Mouse (Mus musculus) stomach, embryonic 15.5 days (tissue): Measurements from ENCODE around the gene Rassf2. TPM values are rescaled to one million over a fixed set of nuclear protein-coding genes. Genes with fewer than 3 reads are reported as not detected.

Experiments used
- ATAC-seq: fragments of 200-750 bp; cut with Nextera tagmentation; 2 replicates; pipeline ENCODE4 v1.8.0; 2017; ENCODE audit warnings: low read depth, moderate number of reproducible peaks, moderate TSS enrichment; ENCODE audit not compliant: insufficient read depth, low FRiP score
- H3K27ac ChIP-seq: fragments of 300-500 bp; sonication (generic); 2 replicates; pipeline ENCODE4 v1.5.1; 2015; ENCODE audit warnings: mild to moderate bottlenecking, inconsistent platforms
- H3K27me3 ChIP-seq: fragments of 300-500 bp; sonication (generic); replicated peaks from 2 replicates; pipeline ENCODE4 v1.6.1; 2015; ENCODE audit warnings: inconsistent platforms
- H3K36me3 ChIP-seq: fragments of 300-500 bp; sonication (generic); 2 replicates; pipeline ENCODE4 v1.6.1; 2015; ENCODE audit warnings: inconsistent platforms
- H3K4me1 ChIP-seq: fragments of 300-500 bp; sonication (generic); 2 replicates; pipeline ENCODE4 v1.6.1; 2015; ENCODE audit warnings: inconsistent platforms
- H3K4me2 ChIP-seq: fragments of 300-500 bp; sonication (generic); 2 replicates; pipeline ENCODE4 v1.6.1; 2015; ENCODE audit warnings: mild to moderate bottlenecking, inconsistent platforms
- H3K4me3 ChIP-seq: fragments of 300-500 bp; sonication (generic); replicated peaks from 2 replicates; pipeline ENCODE4 v1.5.1; 2015; ENCODE audit warnings: inconsistent platforms
- H3K9ac ChIP-seq: fragments of 300-500 bp; sonication (generic); 2 replicates; pipeline ENCODE4 v1.6.1; 2015; ENCODE audit warnings: inconsistent platforms
- H3K9me3 ChIP-seq: fragments of 300-500 bp; sonication (generic); 2 replicates; pipeline ENCODE4 v1.6.1; 2016; ENCODE audit warnings: inconsistent platforms
- WGBS: fragments of 180-500 bp; shearing (Covaris S2); methylation state at CpG from one replicate; pipeline ENCODE4 v1.1.7; 2015; 5-methylcytosine and 5-hydroxymethylcytosine counted together
- polyA plus RNA-seq: library from polyadenylated mRNA; unstranded; fragments of >200 nt; fragmentation: Nextera tagmentation; extraction: Ambion mirVana; gene quantifications from 2 replicates; pipeline ENCODE4 v1.2.1, GENCODE M21; 2015

The Rassf2 gene
- polyA plus RNA-seq, 1 experiment from 2014 or later = 10.9 TPM

DNA sequence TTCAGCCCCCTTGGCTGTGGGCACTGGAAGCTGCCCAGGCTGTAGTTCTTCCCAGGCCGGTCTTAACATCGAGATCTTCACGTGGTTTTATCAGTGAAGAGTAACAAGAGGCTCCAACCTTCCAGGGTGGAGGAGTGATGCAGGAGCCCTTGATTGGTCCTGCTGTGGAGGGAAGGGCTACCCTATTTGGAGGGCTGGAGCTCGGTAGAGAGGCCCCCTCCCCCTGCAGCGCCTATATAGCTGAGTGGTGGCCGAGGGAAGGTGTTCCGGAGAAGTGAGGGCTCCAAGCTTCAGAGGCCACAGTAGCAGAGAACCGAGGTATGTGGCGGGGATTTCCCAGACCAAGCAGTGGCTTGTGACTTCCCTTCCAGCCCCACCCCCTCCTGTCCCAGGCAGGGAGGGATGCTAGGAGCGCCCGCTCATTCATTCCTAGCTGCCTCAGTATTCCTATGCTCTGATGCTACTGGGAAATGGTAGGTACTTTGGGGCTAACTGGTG is 79.4 kb downstream of the Rassf2 start, which contains the start of gene Prnd:
TSS of gene Prnd (plus strand) at position 264 of the 498 bp plus-strand sequence.
- H3K36me3 ChIP-seq = no peaks in the 10 kb centered on the region
- no peak within 1 kb of the TSS for H3K4me3 ChIP-seq
- no peak for ATAC-seq
- no peak within 1 kb of the TSS for H3K27ac ChIP-seq
- no peaks in the 10 kb centered on the region for H3K9me3 ChIP-seq
- WGBS = 10% methylated on average over 11 of the region's 11 CpGs
- H3K9ac ChIP-seq = no peak within 1 kb of the TSS
- peaks cover 25% of the 10 kb centered on the region for H3K27me3 ChIP-seq
- H3K4me2 ChIP-seq = no peak within 1 kb of the TSS
- H3K4me1 ChIP-seq = peaks cover 9% of the 10 kb centered on the region; the same call in 1 of the 2 replicates

- no peak for ATAC-seq
- 43% methylated on average over 9 of the region's 9 CpGs for WGBS
- H3K4me2 ChIP-seq = no peak overlapping the region
Measured at GRCm38 (mm10) chr2:131949767-131950597, 80.1 kb downstream of the Rassf2 start.

DNA sequence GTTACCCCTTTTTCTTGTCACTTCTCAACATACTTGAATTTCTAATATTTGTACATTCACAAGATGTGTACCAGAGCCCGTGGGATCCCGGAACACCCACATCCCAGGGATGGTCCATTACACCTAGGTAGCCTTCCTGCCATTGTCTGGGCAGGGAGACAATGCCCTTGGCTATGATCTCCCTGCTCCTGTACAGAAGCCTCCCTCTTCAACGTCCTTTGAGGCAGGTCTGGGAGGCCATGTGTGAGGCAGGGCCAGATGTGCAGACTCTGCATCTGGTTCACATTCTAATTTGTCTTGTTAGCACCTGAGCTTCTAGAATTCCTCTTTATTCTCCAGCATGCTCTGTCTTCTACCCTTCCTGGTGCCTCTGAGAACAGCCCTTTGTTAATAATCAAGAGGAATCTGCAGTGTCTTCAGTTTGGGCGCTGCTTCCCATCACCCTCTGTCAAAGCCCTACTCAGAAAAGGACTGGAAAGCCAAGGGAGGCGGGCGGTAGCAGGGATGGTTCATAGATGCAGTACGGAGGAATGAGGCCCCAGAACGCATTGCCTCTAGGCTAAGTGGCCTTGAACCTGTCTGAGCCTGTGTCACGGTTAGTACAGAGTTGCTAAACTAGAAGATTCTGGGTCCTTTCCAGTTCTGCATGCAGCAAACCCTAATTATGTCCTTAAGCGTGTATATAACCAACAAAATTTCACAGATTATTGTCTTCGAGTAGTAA is 81.0 kb downstream of the Rassf2 start:
- no peaks in the 10 kb centered on the region for H3K36me3 ChIP-seq
- H3K9me3 ChIP-seq = no peaks in the 10 kb centered on the region
- H3K9ac ChIP-seq = no peak overlapping the region
- H3K4me2 ChIP-seq = no peak overlapping the region
- 63% methylated on average over 11 of the region's 11 CpGs for WGBS
- ATAC-seq = no peak
- no peak overlapping the region for H3K27ac ChIP-seq
- H3K4me1 ChIP-seq = peaks cover 5% of the 10 kb centered on the region; the same call in 1 of the 2 replicates
- no peak overlapping the region for H3K4me3 ChIP-seq
- peaks cover 25% of the 10 kb centered on the region for H3K27me3 ChIP-seq

More at GRCm38 (mm10) chr2:131949767-131950597, 80.1 kb downstream of the Rassf2 start:
- peaks cover 25% of the 10 kb centered on the region for H3K27me3 ChIP-seq
- H3K4me3 ChIP-seq = no peak overlapping the region
- no peak overlapping the region for H3K27ac ChIP-seq
- no peaks in the 10 kb centered on the region for H3K36me3 ChIP-seq
- H3K4me1 ChIP-seq = peaks cover 8% of the 10 kb centered on the region; the same call in 1 of the 2 replicates
- H3K9me3 ChIP-seq = no peaks in the 10 kb centered on the region
- no peak overlapping the region for H3K9ac ChIP-seq

GRCm38 (mm10) chr2:131948156-131948555 is 81.9 kb downstream of the Rassf2 start:
- Histone ChIP-seq H3K4me2 (no peak overlapping the region), H3K27me3 (peaks cover 17% of the 10 kb centered on the region), H3K4me1 (peaks cover 5% of the 10 kb centered on the region; the same call in 1 of the 2 replicates), H3K27ac (no peak overlapping the region), H3K9ac (no peak overlapping the region), H3K36me3 (no peaks in the 10 kb centered on the region), H3K4me3 (no peak overlapping the region), H3K9me3 (no peaks in the 10 kb centered on the region)
- no peak for ATAC-seq
- WGBS = 83% methylated on average over 3 of the region's 3 CpGs

GRCm38 (mm10) chr2:131946351-131946750 is 83.7 kb downstream of the Rassf2 start:
- Histone ChIP-seq H3K9me3 (no peaks in the 10 kb centered on the region), H3K9ac (no peak overlapping the region), H3K36me3 (no peaks in the 10 kb centered on the region), H3K4me3 (no peak overlapping the region), H3K27ac (no peak overlapping the region), H3K27me3 (no peaks in the 10 kb centered on the region), H3K4me2 (no peak overlapping the region), H3K4me1 (no peaks in the 10 kb centered on the region)
- 81% methylated on average over 16 of the region's 16 CpGs for WGBS
- ATAC-seq = no peak

DNA sequence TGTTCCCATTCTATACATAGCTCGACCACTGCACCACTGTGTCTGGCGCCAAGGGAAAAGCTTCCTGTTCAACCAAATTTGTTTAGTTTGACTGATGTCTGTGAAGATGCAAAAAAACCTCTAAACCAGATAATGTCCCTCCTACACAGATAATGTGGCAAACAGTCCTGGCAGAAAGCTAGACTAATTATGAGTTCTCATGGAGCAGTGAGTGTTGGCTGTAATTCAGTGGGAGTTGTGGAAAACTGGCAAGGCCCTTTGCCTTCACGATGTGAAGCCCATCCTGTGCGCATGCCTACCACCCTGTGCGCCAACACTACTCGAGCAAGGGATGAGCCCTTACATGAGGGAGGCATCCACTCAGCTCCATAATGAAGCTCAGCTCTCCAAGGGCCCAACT is 84.3 kb downstream of the Rassf2 start:
- 85% methylated on average over 6 of the region's 6 CpGs for WGBS
- Histone ChIP-seq H3K36me3 (no peaks in the 10 kb centered on the region), H3K4me1 (no peaks in the 10 kb centered on the region), H3K27ac (no peak overlapping the region), H3K4me2 (no peak overlapping the region), H3K27me3 (no peaks in the 10 kb centered on the region), H3K9ac (no peak overlapping the region), H3K9me3 (no peaks in the 10 kb centered on the region), H3K4me3 (no peak overlapping the region)
- no peak for ATAC-seq

- Histone ChIP-seq H3K9ac (no peak overlapping the region), H3K27me3 (no peaks in the 10 kb centered on the region), H3K4me1 (no peaks in the 10 kb centered on the region), H3K4me3 (no peak overlapping the region), H3K27ac (no peak overlapping the region), H3K36me3 (no peaks in the 10 kb centered on the region), H3K4me2 (no peak overlapping the region), H3K9me3 (no peaks in the 10 kb centered on the region)
- ATAC-seq = no peak
- 62% methylated on average over 8 of the region's 8 CpGs for WGBS
Measured at GRCm38 (mm10) chr2:131945225-131945624, 84.8 kb downstream of the Rassf2 start.

GRCm38 (mm10) chr2:131944370-131944769 is 85.7 kb downstream of the Rassf2 start:
- Histone ChIP-seq H3K4me3 (no peak overlapping the region), H3K4me1 (no peaks in the 10 kb centered on the region), H3K27ac (no peak overlapping the region), H3K9me3 (no peaks in the 10 kb centered on the region), H3K36me3 (no peaks in the 10 kb centered on the region), H3K4me2 (no peak overlapping the region), H3K27me3 (no peaks in the 10 kb centered on the region), H3K9ac (no peak overlapping the region)
- no peak for ATAC-seq
- 33% methylated on average over 1 of the region's 1 CpGs for WGBS

DNA sequence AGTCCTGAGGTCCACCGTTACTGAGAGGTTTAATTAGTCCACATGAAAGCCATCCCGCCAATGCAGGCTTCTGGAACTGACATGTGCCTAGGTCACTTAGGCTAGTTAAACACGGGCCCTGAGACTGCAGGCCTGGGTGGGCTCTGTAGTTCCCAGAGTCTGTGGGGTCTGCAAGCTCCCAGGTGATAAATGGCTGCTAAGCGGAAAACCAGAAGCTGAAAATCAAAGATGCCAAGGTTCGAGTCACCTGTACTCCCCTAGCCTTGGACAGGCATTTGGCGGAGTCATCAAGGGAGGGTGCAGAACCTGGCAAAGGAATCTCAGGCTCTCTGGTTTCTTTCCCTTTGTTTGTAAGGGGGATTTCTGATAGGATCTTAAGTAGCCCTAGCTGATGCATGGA is 88.6 kb downstream of the Rassf2 start:
- no peak overlapping the region for H3K4me2 ChIP-seq
- no peak overlapping the region for H3K27ac ChIP-seq
- no peak overlapping the region for H3K4me3 ChIP-seq
- H3K9ac ChIP-seq = no peak overlapping the region
- H3K9me3 ChIP-seq = no peaks in the 10 kb centered on the region
- H3K27me3 ChIP-seq = no peaks in the 10 kb centered on the region
- no peaks in the 10 kb centered on the region for H3K36me3 ChIP-seq
- 81% methylated on average over 6 of the region's 6 CpGs for WGBS
- H3K4me1 ChIP-seq = no peaks in the 10 kb centered on the region
- ATAC-seq = no peak

DNA sequence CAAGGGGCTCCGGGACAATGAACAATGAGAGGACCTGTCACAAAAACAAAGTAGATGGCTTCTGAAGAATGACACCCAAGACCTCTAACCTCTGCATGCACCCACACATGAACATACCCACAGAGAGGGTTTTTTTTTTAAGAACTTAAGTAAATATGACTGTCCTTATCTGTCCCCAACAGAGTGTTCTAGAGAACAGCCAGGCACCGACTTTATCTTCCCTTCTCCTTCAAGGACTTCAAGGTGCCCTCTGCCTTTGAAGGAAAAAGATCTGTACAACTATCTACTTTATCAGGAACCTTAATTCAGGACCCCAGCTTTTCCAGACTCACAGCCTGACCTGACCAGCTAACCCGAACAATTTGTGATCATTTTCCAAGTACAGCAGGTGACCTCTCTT is 89.6 kb downstream of the Rassf2 start:
- WGBS = 61% methylated on average over 3 of the region's 3 CpGs
- Histone ChIP-seq H3K4me2 (no peak overlapping the region), H3K9ac (no peak overlapping the region), H3K4me1 (no peaks in the 10 kb centered on the region), H3K27me3 (no peaks in the 10 kb centered on the region), H3K36me3 (no peaks in the 10 kb centered on the region), H3K9me3 (no peaks in the 10 kb centered on the region), H3K27ac (no peak overlapping the region), H3K4me3 (no peak overlapping the region)
- no peak for ATAC-seq
